Mouse (Mus musculus) midbrain, embryonic 10.5 days (tissue): Measurements from ENCODE around the gene Insm1. TPM values are rescaled to one million over a fixed set of nuclear protein-coding genes. Genes with fewer than 3 reads are reported as not detected.

Experiments
- DNase-seq: peaks from one replicate; pipeline ENCODE4 v3.0.0-alpha.2; 2017; ENCODE audit warnings: low spot score
- H3K27ac ChIP-seq: fragments of 300-500 bp; sonication (generic); replicated peaks from 2 replicates; pipeline ENCODE4 v1.5.1; 2016; ENCODE audit warnings: mild to moderate bottlenecking
- H3K27me3 ChIP-seq: fragments of 300-500 bp; sonication (generic); 2 replicates; pipeline ENCODE4 v1.6.1; 2016; ENCODE audit warnings: low read depth, mild to moderate bottlenecking; ENCODE audit not compliant: poor library complexity, severe bottlenecking
- H3K36me3 ChIP-seq: fragments of 300-500 bp; sonication (generic); 2 replicates; pipeline ENCODE4 v1.6.1; 2016; ENCODE audit warnings: mild to moderate bottlenecking, moderate library complexity
- H3K4me1 ChIP-seq: fragments of 300-500 bp; sonication (generic); 2 replicates; pipeline ENCODE4 v1.6.1; 2016
- H3K4me3 ChIP-seq: fragments of 300-500 bp; sonication (generic); 2 replicates; pipeline ENCODE4 v1.5.1; 2016; ENCODE audit warnings: mild to moderate bottlenecking, moderate library complexity
- H3K9me3 ChIP-seq: fragments of 300-500 bp; sonication (generic); replicated peaks from 2 replicates; pipeline ENCODE4 v1.6.1; 2016; ENCODE audit warnings: mild to moderate bottlenecking
- WGBS: fragments of 180-500 bp; shearing (Covaris S2); methylation state at CpG from one replicate; pipeline ENCODE4 v1.1.7; 2016; 5-methylcytosine and 5-hydroxymethylcytosine counted together
- polyA plus RNA-seq: library from polyadenylated mRNA; unstranded; fragments of >200 nt; fragmentation: Nextera tagmentation; extraction: Ambion mirVana; gene quantifications from 2 replicates; pipeline ENCODE4 v1.2.1, GENCODE M21; 2016

Gene Insm1
- polyA plus RNA-seq, 1 experiment from 2014 or later = 3.0 TPM

DNA sequence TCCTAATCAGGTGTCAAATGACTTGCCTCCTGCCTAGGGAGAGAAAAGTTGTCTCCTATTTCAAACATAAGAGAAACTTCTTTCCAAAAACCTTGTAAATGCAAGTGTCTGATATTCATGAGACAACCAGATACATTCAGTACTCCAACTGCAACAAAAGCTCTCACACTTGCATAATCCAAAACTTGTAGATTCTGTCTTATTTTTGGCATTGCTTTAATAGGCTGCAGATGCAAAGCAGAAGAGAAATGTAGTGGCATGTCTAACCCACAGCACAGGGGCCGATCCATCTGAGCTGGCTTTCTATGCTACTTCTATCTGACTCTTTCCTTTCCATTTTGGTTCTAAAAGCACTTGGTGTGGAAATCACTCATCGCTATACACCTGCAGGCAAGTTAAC lies 9.8 kb downstream of the Insm1 start:
- no peak for DNase-seq
- Histone ChIP-seq H3K27me3 (peaks cover 48% of the 10 kb centered on the region), H3K27ac (no peak overlapping the region), H3K9me3 (no peaks in the 10 kb centered on the region), H3K4me3 (no peak overlapping the region), H3K36me3 (no peaks in the 10 kb centered on the region), H3K4me1 (peaks cover 4% of the 10 kb centered on the region)
- WGBS = 95% methylated on average over 2 of the region's 2 CpGs

- 88% methylated on average over 4 of the region's 4 CpGs for WGBS
- no peak for DNase-seq
- no peak overlapping the region for H3K27ac ChIP-seq
These were observed 17.6 kb downstream of the Insm1 start for GRCm38 (mm10) chr2:146239196-146239747.

DNA sequence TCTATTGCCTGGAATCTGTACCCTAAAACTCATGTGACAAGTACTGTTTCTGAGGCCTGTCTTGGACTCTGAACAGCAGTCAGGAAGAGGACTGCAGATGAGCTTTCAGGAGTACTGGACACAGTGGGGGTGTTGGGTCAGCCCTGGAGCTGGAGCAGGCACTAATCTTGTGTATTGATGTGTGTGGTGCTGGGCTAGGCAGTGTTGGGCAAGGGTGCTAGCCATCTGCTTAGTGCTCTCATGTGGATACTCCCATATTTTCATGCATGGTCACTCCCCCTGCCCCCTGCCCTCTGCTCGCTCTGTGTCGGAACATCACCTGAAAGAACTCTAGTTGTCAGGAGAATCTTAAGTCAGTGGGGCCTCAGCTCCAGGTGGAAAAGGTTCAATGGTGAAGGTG lies 22.3 kb downstream of the Insm1 start:
- H3K36me3 ChIP-seq = peaks cover 4% of the 10 kb centered on the region; the same call in 1 of the 2 replicates
- 0 out of 2 replicates have a peak, but pooled peaks cover 4% of the 10 kb centered on the region for H3K27me3 ChIP-seq
- H3K4me1 ChIP-seq = peaks cover 35% of the 10 kb centered on the region
- no peak overlapping the region for H3K27ac ChIP-seq
- WGBS = 95% methylated on average over 2 of the region's 2 CpGs
- H3K4me3 ChIP-seq = no peak overlapping the region
- H3K9me3 ChIP-seq = no peaks in the 10 kb centered on the region
- DNase-seq = no peak

More at GRCm38 (mm10) chr2:146239196-146239747, 17.6 kb downstream of the Insm1 start:
- Histone ChIP-seq H3K27me3 (0 out of 2 replicates have a peak, but pooled peaks cover 4% of the 10 kb centered on the region), H3K36me3 (peaks cover 4% of the 10 kb centered on the region; the same call in 1 of the 2 replicates), H3K4me3 (no peak overlapping the region), H3K4me1 (no peaks in the 10 kb centered on the region), H3K9me3 (no peaks in the 10 kb centered on the region)

DNA sequence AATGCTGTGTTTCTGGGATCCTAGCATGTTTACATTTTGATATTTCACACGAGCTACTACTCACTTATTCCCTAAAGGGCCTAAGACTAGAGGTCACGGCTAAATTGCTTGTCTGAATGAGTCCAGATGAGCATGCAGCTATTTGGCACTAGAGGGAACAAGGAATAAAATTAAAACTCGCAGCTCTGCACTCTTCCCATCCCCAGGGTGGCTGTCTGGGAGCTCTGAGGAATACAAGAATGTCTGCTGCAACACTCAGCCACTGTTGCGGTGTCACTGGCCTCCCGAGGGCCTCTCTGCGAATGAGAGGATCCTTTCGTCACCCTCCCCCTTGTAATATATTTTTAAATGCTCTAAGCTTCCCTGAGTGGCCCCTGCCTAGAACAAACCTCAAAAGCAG lies 23.7 kb downstream of the Insm1 start:
- no peak for DNase-seq
- H3K4me3 ChIP-seq = no peak overlapping the region
- H3K9me3 ChIP-seq = no peaks in the 10 kb centered on the region
- 0 out of 2 replicates have a peak, but pooled peaks cover 4% of the 10 kb centered on the region for H3K27me3 ChIP-seq
- peaks cover 4% of the 10 kb centered on the region; the same call in 1 of the 2 replicates for H3K36me3 ChIP-seq
- H3K4me1 ChIP-seq = peaks cover 45% of the 10 kb centered on the region
- no peak overlapping the region for H3K27ac ChIP-seq
- WGBS = 70% methylated on average over 7 of the region's 7 CpGs

DNA sequence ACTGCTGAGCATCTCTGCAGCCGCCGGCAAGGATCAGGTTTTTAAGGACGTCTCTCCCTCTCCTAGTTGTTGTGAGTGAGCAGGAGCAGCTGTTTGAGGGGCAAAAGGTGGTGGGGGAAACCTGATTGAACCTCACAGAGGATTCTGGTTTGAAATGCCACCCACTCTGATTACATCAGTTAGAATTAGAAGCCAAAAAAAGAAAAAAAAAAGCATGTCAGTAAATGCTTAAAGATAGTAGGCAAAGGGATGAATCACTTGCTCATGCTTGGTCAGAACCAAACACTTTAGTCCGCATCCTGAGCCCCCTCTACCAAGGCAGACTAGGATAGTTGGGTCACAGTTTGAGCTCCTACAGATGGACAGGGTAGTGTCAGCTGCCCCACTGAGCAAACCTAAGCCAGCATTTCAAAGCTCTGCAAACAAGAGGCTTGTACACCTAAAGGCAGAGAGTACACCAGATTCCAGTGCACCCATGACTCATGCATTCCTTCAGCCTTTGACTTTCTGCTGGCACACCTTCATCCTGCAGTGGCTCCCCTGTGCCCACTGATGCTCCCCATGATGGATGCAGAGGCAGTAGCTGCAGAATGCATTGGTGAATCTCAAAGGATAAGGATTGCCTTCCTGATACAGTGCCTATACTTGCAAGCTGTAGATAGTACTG lies 24.8 kb downstream of the Insm1 start:
- H3K4me1 ChIP-seq = peaks cover 50% of the 10 kb centered on the region
- H3K9me3 ChIP-seq = no peaks in the 10 kb centered on the region
- H3K4me3 ChIP-seq = no peak overlapping the region
- H3K36me3 ChIP-seq = peaks cover 4% of the 10 kb centered on the region; the same call in 1 of the 2 replicates
- no peak overlapping the region; the same call in 1 of the 2 replicates for H3K27ac ChIP-seq
- WGBS = 86% methylated on average over 4 of the region's 4 CpGs
- DNase-seq = no peak
- H3K27me3 ChIP-seq = 0 out of 2 replicates have a peak, but pooled peaks cover 4% of the 10 kb centered on the region

DNA sequence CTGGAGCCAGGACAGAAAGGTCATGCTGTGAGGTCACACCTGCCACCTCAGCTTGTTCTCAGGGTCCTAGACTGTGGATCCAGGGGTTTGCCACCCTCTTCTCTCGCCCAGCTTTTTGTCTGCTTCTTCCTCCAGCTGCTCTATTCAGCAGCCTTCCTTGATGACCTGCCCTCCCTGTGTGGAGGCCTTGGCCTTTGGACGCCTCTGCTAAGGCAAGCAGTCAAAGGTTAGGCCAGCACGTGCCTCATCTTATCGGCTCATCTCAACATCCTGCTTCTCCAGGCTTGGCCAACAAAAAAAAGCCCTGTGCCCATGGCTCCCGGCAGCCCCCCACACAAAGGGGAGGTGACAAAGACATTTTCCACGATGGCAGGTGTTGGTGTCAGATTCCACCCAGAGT lies 25.9 kb downstream of the Insm1 start:
- H3K4me1 ChIP-seq = peaks cover 53% of the 10 kb centered on the region
- no peak overlapping the region for H3K4me3 ChIP-seq
- H3K9me3 ChIP-seq = no peaks in the 10 kb centered on the region
- peak overlapping the region; percentile 64; the same call in 1 of the 2 replicates for H3K27ac ChIP-seq
- H3K27me3 ChIP-seq = 0 out of 2 replicates have a peak, but pooled peaks cover 4% of the 10 kb centered on the region
- H3K36me3 ChIP-seq = peaks cover 4% of the 10 kb centered on the region; the same call in 1 of the 2 replicates
- DNase-seq = no peak
- 50% methylated on average over 6 of the region's 6 CpGs for WGBS

DNA sequence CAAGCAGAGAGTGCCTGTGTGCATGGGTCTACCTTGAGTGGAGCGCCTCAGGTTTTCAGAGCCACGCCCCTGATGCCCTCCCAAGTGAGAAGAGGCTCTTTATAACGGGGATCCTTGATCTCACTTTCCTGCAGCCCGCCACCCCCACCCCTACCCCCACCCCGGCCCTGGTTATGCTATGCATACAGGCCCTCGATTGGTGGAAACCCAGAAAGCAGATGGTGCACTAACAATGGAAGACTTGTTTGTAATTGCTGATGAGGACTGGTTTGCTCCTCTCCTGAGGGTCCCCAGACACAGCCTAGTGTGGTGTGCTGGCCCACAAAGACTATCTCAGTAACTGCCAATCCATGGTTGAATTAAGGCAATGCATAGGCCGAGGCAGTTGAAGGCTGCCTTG lies 27.3 kb downstream of the Insm1 start:
- H3K4me3 ChIP-seq = no peak overlapping the region

GRCm38 (mm10) chr2:146250236-146250904 lies 28.6 kb downstream of the Insm1 start:
- DNase-seq = no peak
- Histone ChIP-seq H3K27me3 (no peaks in the 10 kb centered on the region), H3K4me3 (no peak overlapping the region), H3K36me3 (no peaks in the 10 kb centered on the region), H3K27ac (no peak overlapping the region; the same call in 1 of the 2 replicates), H3K9me3 (no peaks in the 10 kb centered on the region), H3K4me1 (peaks cover 54% of the 10 kb centered on the region)
- WGBS = 83% methylated on average over 6 of the region's 6 CpGs

More for the DNA sequence above, 27.3 kb downstream of the Insm1 start:
- Histone ChIP-seq H3K4me1 (peaks cover 56% of the 10 kb centered on the region), H3K27ac (peak overlapping the region; percentile 69; the same call in 1 of the 2 replicates), H3K27me3 (0 out of 2 replicates have a peak, but pooled peaks cover under 1% of the 10 kb centered on the region), H3K9me3 (no peaks in the 10 kb centered on the region), H3K36me3 (peaks cover 2% of the 10 kb centered on the region; the same call in 1 of the 2 replicates)
- 81% methylated on average over 7 of the region's 7 CpGs for WGBS
- DNase-seq = no peak

GRCm38 (mm10) chr2:146254387-146254786 lies 32.7 kb downstream of the Insm1 start:
- Histone ChIP-seq H3K27ac (no peak overlapping the region), H3K4me1 (peaks cover 50% of the 10 kb centered on the region), H3K36me3 (no peaks in the 10 kb centered on the region), H3K4me3 (no peak overlapping the region), H3K27me3 (peaks cover 17% of the 10 kb centered on the region), H3K9me3 (no peaks in the 10 kb centered on the region)
- WGBS = 92% methylated on average over 1 of the region's 1 CpGs
- no peak for DNase-seq

GRCm38 (mm10) chr2:146255636-146256035 lies 33.9 kb downstream of the Insm1 start:
- H3K9me3 ChIP-seq = no peaks in the 10 kb centered on the region
- H3K4me3 ChIP-seq = no peak overlapping the region
- H3K4me1 ChIP-seq = peaks cover 53% of the 10 kb centered on the region
- H3K27ac ChIP-seq = no peak overlapping the region
- no peak for DNase-seq
- peaks cover 30% of the 10 kb centered on the region for H3K27me3 ChIP-seq
- no peaks in the 10 kb centered on the region for H3K36me3 ChIP-seq

DNA sequence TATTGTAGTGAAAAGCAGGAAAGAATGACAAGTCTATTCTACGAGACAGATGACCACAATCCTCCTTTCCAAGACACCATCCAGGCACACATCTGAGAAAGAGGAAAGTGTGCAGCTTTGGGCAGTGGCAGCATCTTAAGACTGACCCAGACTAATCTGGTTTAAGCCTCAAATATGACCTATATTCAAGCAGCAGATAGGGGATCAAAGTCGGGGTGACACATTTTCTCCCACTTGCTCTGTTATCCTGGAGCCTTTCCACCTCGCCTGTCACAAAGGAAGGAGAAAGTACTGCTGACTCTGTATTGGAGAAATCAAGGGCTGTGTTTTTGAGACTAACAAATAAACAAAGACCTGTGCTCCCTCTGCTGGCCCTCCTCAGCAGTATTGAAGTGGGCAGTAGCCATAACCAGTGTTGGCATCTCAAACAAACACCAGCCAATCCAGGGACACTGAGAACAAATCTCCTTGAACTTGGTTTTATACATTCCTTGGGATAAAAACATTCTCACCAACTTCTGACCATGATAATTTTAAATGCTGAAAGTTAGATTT lies 34.7 kb downstream of the Insm1 start:
- Histone ChIP-seq H3K27ac (peak overlapping the region; percentile 39; the same call in 1 of the 2 replicates), H3K4me1 (peaks cover 59% of the 10 kb centered on the region)
- peak; percentile 19 for DNase-seq

DNA sequence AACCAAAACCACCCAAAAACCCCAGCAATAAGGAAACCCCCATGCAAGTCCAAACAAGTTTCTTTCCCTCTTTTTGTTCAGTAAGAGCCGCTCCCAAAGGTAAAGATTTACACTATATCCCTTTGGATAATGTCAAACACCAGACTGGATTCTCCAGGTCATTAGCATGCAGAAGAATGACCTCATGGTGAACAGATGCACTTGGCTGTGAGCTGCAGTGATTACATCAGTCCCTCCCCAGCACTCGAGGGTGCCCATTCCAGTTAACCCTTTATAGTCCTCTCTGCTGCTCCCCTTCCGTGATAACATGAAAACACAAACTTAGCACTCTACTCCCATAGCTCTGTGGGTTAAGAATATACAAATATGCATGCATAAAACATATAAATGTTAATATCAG lies 35.3 kb downstream of the Insm1 start:
- no peaks in the 10 kb centered on the region for H3K9me3 ChIP-seq
- H3K27me3 ChIP-seq = peaks cover 44% of the 10 kb centered on the region
- H3K4me3 ChIP-seq = no peak overlapping the region
- H3K36me3 ChIP-seq = no peaks in the 10 kb centered on the region
- no peak overlapping the region for H3K27ac ChIP-seq
- DNase-seq = peak; percentile 13
- H3K4me1 ChIP-seq = peaks cover 65% of the 10 kb centered on the region
- WGBS = 48% methylated on average over 3 of the region's 3 CpGs

More for the DNA sequence above, 34.7 kb downstream of the Insm1 start:
- WGBS = 61% methylated on average over 3 of the region's 3 CpGs
- peaks cover 38% of the 10 kb centered on the region for H3K27me3 ChIP-seq
- H3K9me3 ChIP-seq = no peaks in the 10 kb centered on the region
- no peak overlapping the region for H3K4me3 ChIP-seq
- H3K36me3 ChIP-seq = no peaks in the 10 kb centered on the region
